Mouse (Mus musculus) liver, embryonic 12.5 days (tissue): Measurements from ENCODE around the gene Pitpnm1. TPM values are rescaled to one million over a fixed set of nuclear protein-coding genes. Genes with fewer than 3 reads are reported as not detected.
A peak's percentile ranks its signal among the peaks of the same experiment; 100 is the strongest.
"Not testable (repeated sequence)": the region's sequence is repeated elsewhere in the genome, so short reads cannot be mapped to it uniquely, and the experiment has no call there.

Experiments used
- ATAC-seq: fragments of 200-750 bp; cut with Nextera tagmentation; 2 replicates; pipeline ENCODE4 v1.8.0; 2017; ENCODE audit warnings: moderate number of reproducible peaks, mild to moderate bottlenecking, moderate library complexity
- H3K27ac ChIP-seq: fragments of 300-500 bp; sonication (generic); 2 replicates; pipeline ENCODE4 v1.5.1; 2016; ENCODE audit warnings: mild to moderate bottlenecking
- H3K27me3 ChIP-seq: fragments of 300-500 bp; sonication (generic); replicated peaks from 2 replicates; pipeline ENCODE4 v1.6.1; 2016; ENCODE audit warnings: mild to moderate bottlenecking, moderate library complexity
- H3K36me3 ChIP-seq: fragments of 300-500 bp; sonication (generic); 2 replicates; pipeline ENCODE4 v1.6.1; 2016; ENCODE audit warnings: mild to moderate bottlenecking, moderate library complexity
- H3K4me1 ChIP-seq: fragments of 300-500 bp; sonication (generic); 2 replicates; pipeline ENCODE4 v1.6.1; 2016
- H3K4me2 ChIP-seq: fragments of 300-500 bp; sonication (generic); 2 replicates; pipeline ENCODE4 v1.6.1; 2016; ENCODE audit warnings: mild to moderate bottlenecking, moderate library complexity
- H3K4me3 ChIP-seq: fragments of 300-500 bp; sonication (generic); 2 replicates; pipeline ENCODE4 v1.5.1; 2016; ENCODE audit warnings: mild to moderate bottlenecking, moderate library complexity
- H3K9ac ChIP-seq: fragments of 300-500 bp; sonication (generic); 2 replicates; pipeline ENCODE4 v1.6.1; 2016; ENCODE audit warnings: mild to moderate bottlenecking, moderate library complexity
- H3K9me3 ChIP-seq: fragments of 300-500 bp; sonication (generic); replicated peaks from 2 replicates; pipeline ENCODE4 v1.6.1; 2016; ENCODE audit warnings: mild to moderate bottlenecking, moderate library complexity
- whole genome bisulfite sequencing: fragments of 180-500 bp; shearing (Covaris S2); methylation state at CpG from one replicate; pipeline ENCODE4 v1.1.7; 2016; ENCODE audit not compliant: insufficient replicate concordance; 5-methylcytosine and 5-hydroxymethylcytosine counted together
- polyA plus RNA-seq: library from polyadenylated mRNA; unstranded; fragments of >200 nt; fragmentation: Nextera tagmentation; extraction: Ambion mirVana; gene quantifications from 2 replicates; pipeline ENCODE4 v1.2.1, GENCODE M21; 2016

Pitpnm1 gene
- polyA plus RNA-seq, 1 experiment from 2014 or later = 5.0 TPM

DNA sequence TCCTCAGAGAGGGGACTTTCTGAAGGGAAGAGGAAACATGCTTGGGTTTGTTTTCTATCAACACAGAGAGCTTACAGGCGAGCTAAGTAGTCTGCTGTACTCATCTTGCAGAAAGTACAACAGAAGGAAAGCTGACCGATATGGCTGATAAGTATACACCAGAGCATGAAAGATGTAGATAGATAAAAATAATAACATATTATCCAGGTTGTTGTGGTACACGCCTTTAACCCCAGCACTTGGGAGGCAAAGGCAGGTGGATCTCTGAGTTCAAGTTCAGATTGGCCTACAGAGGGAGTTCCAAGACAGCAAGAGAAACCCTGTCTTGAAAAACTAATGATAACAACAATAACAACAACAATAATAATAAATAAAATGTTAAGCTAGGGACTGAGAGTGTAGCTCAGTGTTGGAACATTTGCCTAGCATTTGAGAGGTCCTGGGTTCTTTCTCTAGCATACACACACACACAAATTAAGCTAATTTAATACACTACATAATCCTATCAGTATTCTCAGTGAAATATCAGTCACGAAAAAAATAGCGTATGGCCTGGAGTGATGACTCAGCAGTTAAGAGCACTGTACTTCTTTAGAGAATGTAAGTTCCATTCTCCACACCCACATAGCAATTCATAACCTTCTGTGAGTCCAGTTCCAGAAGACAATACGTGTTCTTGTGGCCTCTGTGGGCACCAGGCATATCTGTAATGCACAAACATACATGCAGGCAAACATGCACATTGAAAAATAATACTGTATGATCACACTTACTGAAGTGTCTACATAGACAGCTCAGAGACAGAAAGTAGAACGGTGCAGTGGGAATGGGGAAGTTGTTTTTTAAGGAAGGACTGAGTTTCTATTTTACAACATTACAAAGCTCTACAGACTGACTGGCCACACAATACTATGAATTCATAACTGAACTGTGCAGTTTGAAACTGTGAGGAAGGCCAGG, 22.9 kb downstream of the Pitpnm1 start:
- peaks cover 74% of the 10 kb centered on the region for H3K4me1 ChIP-seq
- H3K9ac ChIP-seq = peak overlapping the region; percentile 53
- H3K9me3 ChIP-seq = no peaks in the 10 kb centered on the region

GRCm38 (mm10) chr19:4124432-4124831, 24.6 kb downstream of the Pitpnm1 start:
- peaks cover 80% of the 10 kb centered on the region for H3K4me1 ChIP-seq
- H3K4me2 ChIP-seq = peak overlapping the region; percentile 76
- peak overlapping the region; percentile 25 for H3K9ac ChIP-seq
- H3K27ac ChIP-seq = peak overlapping the region; percentile 85
- 79% methylated on average over 4 of the region's 4 CpGs for WGBS
- no peak for ATAC-seq
- H3K4me3 ChIP-seq = no peak overlapping the region
- H3K9me3 ChIP-seq = no peaks in the 10 kb centered on the region
- H3K36me3 ChIP-seq = peaks cover 20% of the 10 kb centered on the region
- H3K27me3 ChIP-seq = no peaks in the 10 kb centered on the region

More for the DNA sequence above, 22.9 kb downstream of the Pitpnm1 start:
- 42% methylated on average over 7 of the region's 7 CpGs for WGBS
- peak overlapping the region; percentile 85 for H3K27ac ChIP-seq
- H3K27me3 ChIP-seq = no peaks in the 10 kb centered on the region
- H3K4me3 ChIP-seq = no peak overlapping the region
- peak overlapping the region; percentile 45 for H3K4me2 ChIP-seq
- H3K36me3 ChIP-seq = peaks cover 12% of the 10 kb centered on the region
- no peak for ATAC-seq

- H3K27me3 ChIP-seq, H3K9me3 ChIP-seq: not testable (repeated sequence)
- ATAC-seq = peak; percentile 11; the same call in 1 of the 2 replicates
- H3K4me2 ChIP-seq = peak overlapping the region; percentile 76
- WGBS = 37% methylated on average over 3 of the region's 4 CpGs
- H3K27ac ChIP-seq = peak overlapping the region; percentile 85
- H3K4me3 ChIP-seq = peak overlapping the region; percentile 82
- peaks cover 80% of the 10 kb centered on the region for H3K4me1 ChIP-seq
- H3K36me3 ChIP-seq = peaks cover 27% of the 10 kb centered on the region
- peak overlapping the region; percentile 89 for H3K9ac ChIP-seq
Measured at GRCm38 (mm10) chr19:4125268-4125667, 25.5 kb downstream of the Pitpnm1 start.

- Histone ChIP-seq H3K27me3 (no peaks in the 10 kb centered on the region), H3K36me3 (peaks cover 30% of the 10 kb centered on the region), H3K4me3 (peak within 1 kb of the TSS; percentile 82), H3K27ac (peak within 1 kb of the TSS; percentile 88), H3K9me3 (no peaks in the 10 kb centered on the region), H3K4me1 (peaks cover 80% of the 10 kb centered on the region), H3K9ac (peak within 1 kb of the TSS; percentile 89), H3K4me2 (peak within 1 kb of the TSS; percentile 76)
- WGBS = 2% methylated on average over 64 of the region's 64 CpGs
- peak; percentile 92 for ATAC-seq
Measured at GRCm38 (mm10) chr19:4125741-4126696, 26.2 kb downstream of the Pitpnm1 start, which contains the start of gene Aip. Gene Aip, minus strand, starts transcription at chr19:4125858.

DNA sequence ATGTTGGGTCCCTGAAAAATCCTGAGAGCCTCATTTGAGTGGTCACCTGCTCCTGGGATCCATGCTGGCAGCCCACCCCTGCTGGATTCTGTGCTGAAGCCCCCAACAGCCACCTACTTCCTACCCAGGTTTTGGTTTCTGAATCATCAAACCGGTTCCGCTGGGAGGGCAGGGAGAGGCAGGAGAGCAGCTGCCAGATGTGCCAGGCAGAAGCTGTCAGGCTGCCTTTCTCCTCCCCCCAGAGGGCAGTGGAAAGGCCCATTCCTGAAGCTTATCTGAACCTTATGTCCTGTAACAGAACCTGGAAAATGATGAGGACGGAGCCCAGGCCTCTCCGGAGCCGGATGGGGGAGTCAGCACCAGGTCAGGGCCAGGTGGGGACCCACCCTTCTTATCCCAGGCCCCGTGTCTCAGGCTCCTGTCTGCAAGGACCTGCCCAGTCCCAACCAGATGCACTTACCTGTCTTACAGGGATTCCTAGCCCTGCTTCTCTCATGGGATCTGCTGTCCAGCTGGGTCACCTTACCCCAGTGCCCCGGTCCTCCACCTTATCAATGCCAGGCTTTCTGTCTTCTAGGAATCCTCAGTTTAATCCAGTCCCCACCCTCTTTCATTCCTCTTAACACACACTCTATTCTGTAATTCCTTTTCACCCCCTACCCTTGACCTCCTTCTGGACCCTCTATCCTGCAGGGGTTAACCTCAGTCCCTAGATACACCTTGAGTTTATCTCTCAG, 27.1 kb downstream of the Pitpnm1 start:
- 64% methylated on average over 7 of the region's 7 CpGs for whole genome bisulfite sequencing
- no peak for ATAC-seq
- no peaks in the 10 kb centered on the region for H3K27me3 ChIP-seq
- peak overlapping the region; percentile 88 for H3K27ac ChIP-seq
- H3K4me3 ChIP-seq = peak overlapping the region; percentile 82
- H3K9ac ChIP-seq = peak overlapping the region; percentile 89
- H3K4me2 ChIP-seq = peak overlapping the region; percentile 76
- H3K36me3 ChIP-seq = peaks cover 39% of the 10 kb centered on the region
- peaks cover 83% of the 10 kb centered on the region for H3K4me1 ChIP-seq
- no peaks in the 10 kb centered on the region for H3K9me3 ChIP-seq

GRCm38 (mm10) chr19:4129462-4129861, 29.7 kb downstream of the Pitpnm1 start:
- 0 out of 2 replicates have a peak overlapping the region, but pooled peaks have one; percentile 66 for H3K4me3 ChIP-seq
- no peaks in the 10 kb centered on the region for H3K27me3 ChIP-seq
- 92% methylated on average over 7 of the region's 7 CpGs for WGBS
- H3K9me3 ChIP-seq = no peaks in the 10 kb centered on the region
- H3K27ac ChIP-seq = peak overlapping the region; percentile 88
- H3K9ac ChIP-seq = peak overlapping the region; percentile 74; the same call in 1 of the 2 replicates
- H3K4me1 ChIP-seq = peaks cover 63% of the 10 kb centered on the region
- H3K4me2 ChIP-seq = peak overlapping the region; percentile 85
- ATAC-seq = no peak
- peaks cover 56% of the 10 kb centered on the region for H3K36me3 ChIP-seq

DNA sequence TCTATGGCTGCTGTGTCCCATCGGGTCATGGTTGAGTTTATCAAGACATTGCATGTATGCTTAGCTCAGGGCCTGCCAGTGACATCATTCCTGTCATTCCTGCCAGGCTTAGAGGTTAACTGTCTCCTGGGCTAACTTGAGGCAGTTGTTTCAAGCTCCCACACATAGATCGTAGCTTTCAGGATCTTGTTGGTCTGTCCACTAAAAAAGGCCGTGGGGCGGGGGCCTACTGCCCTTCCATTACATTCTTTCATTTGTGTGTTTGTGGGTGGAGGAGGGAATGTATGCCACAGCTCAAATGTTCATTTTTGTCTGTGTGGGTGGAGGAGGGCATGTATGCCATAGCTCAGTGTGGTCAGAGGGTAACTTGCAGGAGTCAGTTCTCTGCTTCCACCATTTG, 30.3 kb downstream of the Pitpnm1 start:
- peak overlapping the region; percentile 85 for H3K4me2 ChIP-seq
- H3K27me3 ChIP-seq = no peaks in the 10 kb centered on the region
- H3K9me3 ChIP-seq = no peaks in the 10 kb centered on the region
- H3K9ac ChIP-seq = peak overlapping the region; percentile 74
- H3K27ac ChIP-seq = peak overlapping the region; percentile 88
- no peak for ATAC-seq
- peak overlapping the region; percentile 66 for H3K4me3 ChIP-seq
- H3K4me1 ChIP-seq = peaks cover 57% of the 10 kb centered on the region
- H3K36me3 ChIP-seq = peaks cover 56% of the 10 kb centered on the region
- WGBS = 73% methylated on average over 4 of the region's 4 CpGs

DNA sequence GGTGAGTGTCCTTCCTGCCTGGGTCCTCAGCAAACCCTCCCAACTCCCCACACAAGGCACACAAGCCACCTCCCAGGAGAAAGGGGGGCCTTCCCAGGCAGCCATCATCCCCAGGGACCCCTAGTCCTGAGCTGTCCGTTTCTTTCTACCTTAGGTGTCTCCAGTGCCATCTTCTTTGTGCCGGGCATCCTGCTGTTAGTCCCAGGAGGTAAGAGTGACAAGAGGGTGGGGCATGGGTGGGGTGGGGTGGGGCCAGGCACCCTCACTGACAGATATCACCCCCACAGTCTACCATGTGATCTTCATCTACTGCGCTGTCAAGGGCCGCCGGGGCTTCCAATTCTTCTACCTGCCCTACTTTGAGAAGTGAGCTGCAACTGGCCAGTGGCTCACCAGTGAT, 31.3 kb downstream of the Pitpnm1 start:
- H3K27me3 ChIP-seq = no peaks in the 10 kb centered on the region
- no peaks in the 10 kb centered on the region for H3K9me3 ChIP-seq
- H3K36me3 ChIP-seq = peaks cover 56% of the 10 kb centered on the region
- peak overlapping the region; percentile 85 for H3K4me2 ChIP-seq
- peak overlapping the region; percentile 66 for H3K4me3 ChIP-seq
- ATAC-seq = peak; percentile 87
- H3K9ac ChIP-seq = peak overlapping the region; percentile 74
- WGBS = 40% methylated on average over 5 of the region's 5 CpGs
- H3K4me1 ChIP-seq = peaks cover 61% of the 10 kb centered on the region
- peak overlapping the region; percentile 88 for H3K27ac ChIP-seq

GRCm38 (mm10) chr19:4131768-4132167, 32.0 kb downstream of the Pitpnm1 start:
- ATAC-seq = peak; percentile 17
- peak overlapping the region; percentile 74 for H3K9ac ChIP-seq
- H3K4me2 ChIP-seq = peak overlapping the region; percentile 85
- WGBS = 88% methylated on average over 2 of the region's 2 CpGs
- H3K9me3 ChIP-seq = no peaks in the 10 kb centered on the region
- peaks cover 60% of the 10 kb centered on the region for H3K4me1 ChIP-seq
- H3K27me3 ChIP-seq = no peaks in the 10 kb centered on the region
- H3K27ac ChIP-seq = peak overlapping the region; percentile 88
- peaks cover 56% of the 10 kb centered on the region for H3K36me3 ChIP-seq
- 0 out of 2 replicates have a peak overlapping the region, but pooled peaks have one; percentile 66 for H3K4me3 ChIP-seq

DNA sequence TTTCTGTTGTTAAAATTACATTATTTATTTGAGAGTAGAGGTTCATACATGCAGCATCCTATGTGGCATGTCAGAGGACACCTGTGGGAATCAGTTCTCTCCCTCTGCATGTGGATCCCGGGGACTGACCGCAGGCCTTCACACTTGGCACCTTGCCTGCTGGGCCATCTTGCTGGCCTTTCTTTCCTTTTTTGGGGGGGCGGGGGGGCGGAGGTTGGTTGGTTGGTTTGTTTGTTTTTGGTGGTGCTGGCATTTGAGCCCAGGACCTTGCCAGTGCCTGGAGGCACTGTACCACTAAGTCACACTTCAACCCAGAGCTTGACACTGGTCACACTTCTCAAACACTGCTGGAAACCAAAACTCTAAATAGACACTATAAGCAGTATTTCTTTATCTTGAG, 34.6 kb downstream of the Pitpnm1 start:
- Histone ChIP-seq H3K9me3 (no peaks in the 10 kb centered on the region), H3K4me1 (peaks cover 45% of the 10 kb centered on the region), H3K27me3 (peaks cover 13% of the 10 kb centered on the region), H3K27ac (no peak overlapping the region; the same call in 1 of the 2 replicates), H3K4me3 (no peak overlapping the region), H3K4me2 (no peak overlapping the region), H3K9ac (no peak overlapping the region), H3K36me3 (peaks cover 37% of the 10 kb centered on the region)
- ATAC-seq = no peak
- 89% methylated on average over 4 of the region's 4 CpGs for WGBS
